Mouse (Mus musculus) megakaryocyte, embryonic 14.5 days (primary cell): ENCODE measurements around the gene Hoxb9.

Experiments
- FLI1 ChIP-seq: IDR thresholded peaks from 2 replicates; pipeline ENCODE4 v1.6.1; 2012; ENCODE audit warnings: low read length, inconsistent platforms, mixed read lengths
- GATA1 ChIP-seq: IDR thresholded peaks from 3 replicates; pipeline ENCODE4 v1.6.1; 2012; ENCODE audit warnings: mixed read lengths, low read length, inconsistent platforms, borderline replicate concordance

DNA sequence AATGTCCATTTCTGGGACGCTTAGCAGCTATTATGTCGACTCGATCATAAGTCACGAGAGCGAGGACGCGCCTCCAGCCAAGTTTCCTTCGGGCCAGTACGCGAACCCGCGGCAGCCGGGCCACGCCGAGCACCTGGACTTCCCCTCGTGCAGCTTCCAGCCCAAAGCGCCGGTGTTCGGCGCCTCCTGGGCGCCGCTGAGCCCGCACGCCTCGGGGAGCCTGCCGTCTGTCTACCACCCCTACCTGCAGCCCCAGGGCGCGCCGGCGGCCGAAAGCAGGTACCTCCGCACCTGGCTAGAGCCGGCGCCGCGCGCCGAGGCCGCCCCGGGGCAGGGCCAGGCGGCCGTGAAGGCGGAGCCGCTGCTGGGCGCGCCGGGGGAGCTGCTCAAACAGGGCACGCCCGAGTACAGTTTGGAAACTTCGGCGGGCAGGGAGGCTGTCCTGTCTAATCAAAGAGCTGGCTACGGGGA is 319 bp downstream of the Hoxb9 start:
- no peak for TF ChIP-seq GATA1
- no peak for TF ChIP-seq FLI1
